Mouse (Mus musculus): ENCODE data around the gene Rgs6.

DNA sequence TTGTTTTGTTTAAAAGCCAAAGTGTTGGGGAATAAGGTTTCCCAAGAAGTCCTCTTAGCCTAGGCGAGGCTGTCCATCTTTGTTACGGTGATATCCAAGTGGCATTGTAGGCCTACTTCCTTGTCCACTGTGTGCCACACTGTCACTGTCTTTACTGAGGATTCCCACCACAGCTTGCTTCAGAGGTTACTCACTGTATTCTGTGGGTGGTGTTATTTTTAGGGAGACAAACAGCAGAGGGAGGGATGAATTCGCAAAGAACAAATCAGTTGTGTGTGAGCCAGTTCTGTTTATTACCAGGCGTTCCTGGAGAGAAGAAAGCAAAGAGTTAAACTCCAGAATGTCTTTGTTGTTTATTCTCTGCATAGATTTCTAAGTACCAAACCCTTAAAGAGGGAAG lies 537.2 kb downstream of the Rgs6 start:
- TF ChIP-seq CTCF (conservative IDR thresholded peaks at IDR 0.05; ENCODE audit: insufficient read depth, insufficient read length, low read depth, low read length) (no peak), POLR2A (IDR thresholded peaks at IDR 0.05; ENCODE audit: low read depth, low read length) (no peak)

Data from kidney, adult 2 months (tissue).